Mouse (Mus musculus) bone marrow macrophage, adult 2 months (primary cell): ENCODE results near the gene Tdp1. TPM values are rescaled to one million over a fixed set of nuclear protein-coding genes. Genes with fewer than 3 reads are reported as not detected.

Experiments used
- H3K27ac ChIP-seq: 2 replicates; pipeline ENCODE4 v1.5.1; 2012; ENCODE audit warnings: low read depth, low read length; ENCODE audit not compliant: insufficient read depth
- H3K4me1 ChIP-seq: 2 replicates; pipeline ENCODE4 v1.6.1; 2012; ENCODE audit warnings: low read length; ENCODE audit not compliant: control insufficient read depth, insufficient read depth
- H3K4me3 ChIP-seq: 2 replicates; pipeline ENCODE4 v1.5.1; 2012; ENCODE audit warnings: mild to moderate bottlenecking, low read length, moderate library complexity; ENCODE audit not compliant: insufficient read depth
- CTCF ChIP-seq: IDR thresholded peaks from 2 replicates; pipeline ENCODE4 v1.5.1; 2012; ENCODE audit warnings: low read depth, mild to moderate bottlenecking, low read length, moderate library complexity
- POLR2A ChIP-seq: IDR thresholded peaks from 2 replicates; pipeline ENCODE4 v1.6.1; 2012; ENCODE audit warnings: mild to moderate bottlenecking, low read depth, low read length, borderline replicate concordance
- polyA plus RNA-seq: library from polyadenylated mRNA; stranded (reverse); fragments of >200 nt; gene quantifications from 2 replicates; pipeline ENCODE4 v1.2.4, GENCODE M21; 2012; ENCODE audit not compliant: missing spikeins, insufficient read depth, insufficient read length

Tdp1 gene
- polyA plus RNA-seq, 1 experiment = 15.3 TPM

DNA sequence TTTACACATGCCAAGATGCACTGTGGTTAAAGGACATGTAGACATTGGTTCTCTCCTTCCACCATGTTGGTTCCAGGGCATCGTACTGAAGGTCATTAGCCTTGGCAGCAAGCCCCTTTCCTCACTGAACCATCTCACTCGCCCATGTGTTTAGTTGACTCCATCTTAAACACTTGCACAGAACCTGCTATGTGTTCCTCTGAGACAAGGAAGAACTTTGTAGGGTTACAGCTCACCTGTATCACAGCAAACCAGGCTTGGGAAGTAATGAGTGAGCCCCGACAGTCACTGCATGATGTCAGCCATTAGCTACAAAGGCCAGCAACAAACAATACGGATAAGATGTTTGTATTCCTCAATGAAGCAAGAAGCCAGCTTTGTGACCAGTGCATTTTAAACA is 13.5 kb downstream of the Tdp1 start:
- H3K4me1 ChIP-seq = peaks cover 9% of the 10 kb centered on the region
- H3K4me3 ChIP-seq = no peak overlapping the region
- H3K27ac ChIP-seq = no peak overlapping the region
- no peak for TF ChIP-seq CTCF
- no peak for TF ChIP-seq POLR2A

DNA sequence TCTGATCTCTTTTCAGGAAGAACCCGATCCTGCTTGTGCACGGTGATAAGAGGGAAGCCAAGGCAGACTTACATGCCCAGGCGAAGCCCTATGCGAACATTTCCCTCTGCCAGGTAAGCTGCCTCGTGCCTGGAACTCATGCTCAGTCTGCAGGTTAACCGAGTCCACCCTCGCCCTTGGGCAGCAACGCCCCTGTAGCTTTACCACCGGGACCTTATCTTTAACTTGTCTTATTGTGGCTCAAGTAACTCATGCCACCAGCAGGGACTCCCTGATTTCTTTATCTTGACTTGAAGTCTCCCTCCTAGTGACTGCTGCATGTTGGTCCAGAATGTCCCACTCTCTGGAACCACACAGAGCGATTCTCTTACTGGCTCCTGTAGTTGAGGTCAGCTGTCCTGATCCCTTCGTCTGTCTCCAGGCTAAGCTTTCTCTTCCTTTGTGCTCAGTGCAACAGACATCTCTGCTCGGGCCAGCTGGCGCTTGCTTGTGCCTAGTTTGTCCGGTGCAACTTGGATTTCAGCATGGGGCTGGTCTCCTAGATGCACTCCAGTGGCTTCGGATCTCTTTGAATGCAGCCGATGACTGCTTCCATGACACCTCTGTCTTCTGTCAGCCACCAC is 14.0 kb downstream of the Tdp1 start:
- TF ChIP-seq CTCF = no peak
- Histone ChIP-seq H3K4me1 (peaks cover 14% of the 10 kb centered on the region), H3K27ac (no peak overlapping the region), H3K4me3 (no peak overlapping the region)

DNA sequence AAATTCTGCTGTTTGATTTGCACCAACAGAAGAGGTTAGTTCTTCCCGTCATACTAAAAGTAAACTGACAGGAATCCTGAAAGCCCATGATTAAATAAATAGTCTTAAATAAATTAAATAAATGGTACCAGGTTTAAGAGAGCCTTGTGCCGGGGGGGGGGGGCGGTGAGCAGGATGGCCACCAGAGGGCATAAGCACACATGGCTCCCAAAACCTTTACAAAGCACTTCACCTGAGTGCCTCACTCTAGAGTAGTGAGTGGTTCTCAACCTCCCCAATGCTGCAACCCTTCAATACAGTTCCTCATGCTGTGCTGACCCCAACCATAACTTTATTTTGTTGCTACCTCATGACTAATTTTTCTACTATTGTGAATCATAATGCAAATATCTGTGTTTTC is 15.7 kb downstream of the Tdp1 start:
- Histone ChIP-seq H3K4me1 (peaks cover 16% of the 10 kb centered on the region), H3K27ac (no peak overlapping the region), H3K4me3 (no peak overlapping the region)
- TF ChIP-seq POLR2A = no peak

DNA sequence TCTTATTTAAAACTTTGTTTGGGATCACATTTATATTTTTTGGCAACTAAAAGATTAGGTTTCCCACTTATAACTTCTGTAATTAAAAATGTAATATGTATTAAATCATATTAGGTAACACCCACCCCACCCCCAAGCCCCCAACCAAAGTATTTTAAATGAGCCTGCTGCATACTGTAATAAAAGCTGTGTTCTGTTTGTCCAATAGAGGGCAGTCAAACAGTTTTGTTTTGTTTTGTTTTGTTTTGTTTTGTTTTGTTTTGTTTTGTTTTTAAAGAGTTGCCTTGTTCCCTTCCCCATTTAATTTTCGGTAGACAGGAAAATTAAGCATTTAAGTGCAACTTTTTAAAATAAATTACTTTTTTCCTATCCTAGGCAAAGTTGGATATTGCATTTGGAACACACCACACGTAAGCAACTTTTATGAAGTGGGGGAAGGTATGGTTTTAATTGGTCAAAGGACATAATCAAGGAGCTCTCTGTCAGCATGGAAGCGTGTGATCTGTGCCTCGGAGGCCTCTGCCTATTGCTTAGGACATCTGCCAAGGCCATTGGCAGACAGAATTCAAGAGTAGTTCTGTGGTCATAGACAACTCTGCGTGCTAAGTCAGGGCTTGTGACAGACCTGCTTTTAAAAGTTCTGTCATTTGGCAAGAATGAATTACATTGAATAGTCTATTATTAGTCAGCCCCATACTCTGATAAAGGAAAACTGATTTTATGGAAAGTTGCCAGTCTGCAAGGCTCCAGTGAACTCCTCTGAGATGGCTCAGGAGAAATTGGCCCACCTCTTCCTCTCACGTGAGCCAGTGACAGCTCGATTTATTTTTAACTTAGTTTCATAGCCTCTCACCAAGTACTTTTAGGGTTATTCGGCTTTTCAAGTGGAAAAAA is 17.9 kb downstream of the Tdp1 start:
- Histone ChIP-seq H3K4me1 (peaks cover 16% of the 10 kb centered on the region), H3K4me3 (no peak overlapping the region), H3K27ac (peak overlapping the region; percentile 83)
- no peak for TF ChIP-seq POLR2A
- TF ChIP-seq CTCF = no peak

DNA sequence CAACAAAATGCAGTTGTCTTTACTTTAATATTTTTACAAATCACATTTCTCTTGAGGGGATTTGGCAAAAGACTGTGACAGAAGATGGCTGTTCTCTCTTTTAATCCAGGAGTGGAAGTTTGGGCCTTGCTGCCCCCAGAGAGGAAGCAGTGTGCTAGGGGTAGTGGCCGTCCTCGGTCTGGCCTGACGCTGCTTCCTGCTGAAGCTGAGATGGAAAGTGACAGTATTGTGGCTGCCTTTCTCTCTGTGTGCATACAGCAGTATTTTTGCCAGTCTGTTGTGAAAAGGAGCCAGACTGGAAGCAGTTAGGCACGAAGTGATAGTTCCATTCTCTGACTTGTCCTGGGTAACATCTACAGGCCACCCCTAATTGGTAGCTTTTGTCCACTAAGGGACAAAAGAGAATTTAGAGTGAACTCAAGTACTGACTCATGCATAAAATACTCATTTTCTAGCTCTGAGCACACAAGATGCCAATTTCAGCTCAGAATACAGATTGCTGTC is 18.6 kb downstream of the Tdp1 start:
- Histone ChIP-seq H3K4me1 (peaks cover 16% of the 10 kb centered on the region), H3K4me3 (no peak overlapping the region), H3K27ac (peak overlapping the region; percentile 83)
- TF ChIP-seq POLR2A (no peak), CTCF (no peak)

DNA sequence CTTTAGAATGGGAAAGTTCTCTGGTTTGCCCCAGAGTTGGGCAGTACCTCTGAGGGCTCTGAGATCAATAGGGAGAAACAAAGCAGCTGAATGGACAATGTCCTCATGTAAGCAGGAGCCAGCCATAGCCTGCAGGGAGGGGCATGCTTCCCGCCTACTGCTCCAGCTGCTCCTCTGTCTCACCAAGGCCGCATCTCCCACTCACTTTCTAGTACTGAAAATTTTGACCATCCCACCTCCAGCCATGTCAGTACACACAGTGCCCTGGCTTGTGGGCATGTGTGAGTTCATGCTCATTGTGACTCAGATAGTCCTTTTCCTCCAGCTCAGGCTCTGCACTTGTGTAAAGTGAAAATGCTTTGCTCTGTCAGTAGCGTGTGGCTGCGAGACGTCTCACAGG is 20.2 kb downstream of the Tdp1 start:
- Histone ChIP-seq H3K4me3 (no peak overlapping the region), H3K4me1 (peaks cover 16% of the 10 kb centered on the region), H3K27ac (no peak overlapping the region)
- TF ChIP-seq POLR2A (no peak), CTCF (no peak)

DNA sequence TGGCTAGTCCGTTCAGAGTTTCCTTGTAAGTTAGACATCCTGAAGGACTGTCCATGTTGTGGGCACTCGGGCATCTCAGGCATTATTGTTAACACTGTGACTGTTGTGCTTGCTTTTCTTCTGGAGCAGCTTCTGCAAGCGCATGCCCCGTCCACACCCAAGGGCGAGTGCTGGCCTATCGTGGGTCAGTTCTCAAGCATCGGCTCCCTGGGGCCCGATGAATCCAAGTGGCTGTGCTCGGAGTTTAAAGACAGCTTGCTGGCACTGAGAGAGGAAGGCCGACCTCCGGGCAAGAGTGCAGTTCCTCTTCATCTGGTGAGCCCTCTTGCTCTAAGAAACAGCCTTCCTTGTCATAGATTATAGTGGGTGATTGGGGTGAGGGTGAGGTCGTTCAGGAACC is 27.1 kb downstream of the Tdp1 start:
- no peak overlapping the region for H3K27ac ChIP-seq
- H3K4me3 ChIP-seq = no peak overlapping the region
- no peak for TF ChIP-seq CTCF
- no peak for TF ChIP-seq POLR2A
- no peaks in the 10 kb centered on the region for H3K4me1 ChIP-seq

DNA sequence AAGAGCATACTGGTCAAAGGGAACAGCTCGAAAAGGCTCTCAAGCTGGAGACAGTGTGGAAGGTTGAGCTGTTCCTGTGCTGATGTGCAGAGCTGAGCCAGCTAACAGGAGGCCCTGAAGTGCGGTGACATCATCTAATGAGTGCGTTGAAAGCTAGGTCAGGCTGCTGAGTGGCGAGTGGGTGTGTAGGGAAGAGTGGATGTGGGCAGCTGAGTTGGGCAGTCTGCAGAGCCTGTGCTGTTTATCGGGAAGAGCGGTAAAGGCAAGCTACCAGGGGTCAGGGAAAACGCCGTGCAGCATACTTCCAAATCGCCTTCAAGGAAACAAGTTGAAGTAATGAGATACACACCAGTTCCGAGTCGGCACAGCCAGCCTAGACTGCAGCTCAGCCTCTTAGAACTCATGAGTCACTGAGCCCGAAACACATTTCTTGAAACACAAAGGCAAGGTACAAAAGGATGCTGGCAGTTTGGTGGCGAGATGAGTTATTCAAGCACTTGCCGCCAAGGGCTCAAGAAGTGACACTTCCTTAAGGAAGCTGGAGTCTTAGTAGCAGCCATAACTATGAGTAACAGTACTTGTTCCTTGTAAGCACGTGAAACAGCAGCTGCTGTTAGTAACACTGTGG is 33.6 kb downstream of the Tdp1 start:
- no peak for TF ChIP-seq CTCF
- TF ChIP-seq POLR2A = no peak
- Histone ChIP-seq H3K4me1 (peaks cover 10% of the 10 kb centered on the region; the same call in 1 of the 2 replicates), H3K4me3 (no peak overlapping the region), H3K27ac (no peak overlapping the region)

DNA sequence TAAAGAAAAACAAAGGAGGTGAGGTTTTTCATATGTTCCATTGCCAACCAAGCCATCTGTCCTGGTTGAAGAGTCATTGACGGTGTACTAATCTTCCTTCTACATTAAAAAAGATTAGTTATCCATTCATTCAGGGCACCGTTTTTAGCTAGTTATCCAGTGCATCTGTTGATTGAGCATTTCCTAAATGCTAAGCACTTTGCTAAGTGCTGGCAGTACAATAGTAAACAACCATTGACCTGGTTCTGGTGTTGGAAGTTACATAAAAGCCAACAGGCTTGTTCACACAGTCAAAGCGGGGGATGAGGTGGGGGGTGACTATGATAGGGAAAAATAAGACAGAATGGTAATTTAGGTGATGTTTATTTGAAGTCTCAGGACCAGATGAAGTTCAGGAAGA is 35.3 kb downstream of the Tdp1 start:
- Histone ChIP-seq H3K4me3 (no peak overlapping the region), H3K4me1 (peaks cover 10% of the 10 kb centered on the region; the same call in 1 of the 2 replicates), H3K27ac (no peak overlapping the region)
- no peak for TF ChIP-seq CTCF
- no peak for TF ChIP-seq POLR2A

DNA sequence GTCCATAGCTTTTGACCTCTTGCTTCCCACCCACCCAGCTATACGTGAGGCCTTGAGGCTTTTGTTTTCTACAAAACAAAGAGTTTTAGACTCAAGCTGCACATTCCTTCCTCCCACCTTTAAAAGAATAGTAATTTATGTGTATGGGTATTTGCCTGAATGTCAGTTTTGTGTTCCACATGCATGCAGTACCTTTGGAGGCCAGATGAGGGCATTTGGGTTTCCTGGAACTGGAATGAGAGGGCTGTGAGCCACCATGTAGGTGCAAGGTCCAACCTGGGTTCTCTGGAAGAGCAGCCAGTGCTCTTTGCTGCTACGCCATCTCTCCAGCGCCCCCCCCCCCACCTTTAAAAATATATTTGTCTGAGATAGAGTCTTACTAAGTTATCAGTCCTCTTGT is 36.7 kb downstream of the Tdp1 start:
- Histone ChIP-seq H3K27ac (no peak overlapping the region), H3K4me3 (no peak overlapping the region), H3K4me1 (peaks cover 10% of the 10 kb centered on the region; the same call in 1 of the 2 replicates)
- no peak for TF ChIP-seq CTCF
- no peak for TF ChIP-seq POLR2A
